Mouse (Mus musculus) forebrain, embryonic 14.5 days (tissue): Measurements from ENCODE around the gene Tmtc1. TPM values are rescaled to one million over a fixed set of nuclear protein-coding genes. Genes with fewer than 3 reads are reported as not detected.

Experiments used
- ATAC-seq: fragments of 200-750 bp; cut with Nextera tagmentation; 2 replicates; pipeline ENCODE4 v1.8.0; 2017; ENCODE audit warnings: mild to moderate bottlenecking, moderate library complexity
- DNase-seq: peaks from one replicate; pipeline ENCODE4 v3.0.0-alpha.2; 2015; ENCODE audit warnings: low spot score
- H3K27ac ChIP-seq: fragments of 300-500 bp; sonication (generic); 2 replicates; pipeline ENCODE4 v1.5.1; 2014; ENCODE audit warnings: low read depth, mild to moderate bottlenecking, control low read depth, low read length, moderate library complexity
- H3K27me3 ChIP-seq: fragments of 300-500 bp; sonication (generic); replicated peaks from 2 replicates; pipeline ENCODE4 v1.6.1; 2014; ENCODE audit warnings: low read length, control low read depth, mixed read lengths; ENCODE audit not compliant: control insufficient read depth, insufficient read depth
- H3K36me3 ChIP-seq: fragments of 300-500 bp; sonication (generic); 2 replicates; pipeline ENCODE4 v1.6.1; 2014; ENCODE audit warnings: low read length, control low read depth; ENCODE audit not compliant: control insufficient read depth, insufficient read depth
- H3K4me1 ChIP-seq: fragments of 300-500 bp; sonication (generic); 2 replicates; pipeline ENCODE4 v1.6.1; 2014; ENCODE audit warnings: antibody characterized with exemption, low read length, control low read depth; ENCODE audit not compliant: control insufficient read depth, insufficient read depth
- H3K4me2 ChIP-seq: fragments of 300-500 bp; sonication (generic); 2 replicates; pipeline ENCODE4 v1.6.1; 2014; ENCODE audit warnings: mild to moderate bottlenecking, control low read depth, low read length
- H3K4me3 ChIP-seq: fragments of 300-500 bp; sonication (generic); 2 replicates; pipeline ENCODE4 v1.5.1; 2014; ENCODE audit warnings: low read depth, low read length, control low read depth
- H3K9ac ChIP-seq: fragments of 300-500 bp; sonication (generic); 2 replicates; pipeline ENCODE4 v1.6.1; 2014; ENCODE audit warnings: mild to moderate bottlenecking, low read length, control low read depth, moderate library complexity
- H3K9me3 ChIP-seq: fragments of 300-500 bp; sonication (generic); replicated peaks from 2 replicates; pipeline ENCODE4 v1.6.1; 2016; ENCODE audit warnings: low read length, control low read depth, mixed read lengths; ENCODE audit not compliant: control insufficient read depth
- WGBS: fragments of 180-500 bp; shearing (Covaris S2); extraction: QIAGEN DNeasy Blood & Tissue Kit; methylation state at CpG from one replicate; pipeline ENCODE4 v1.1.7; 2014; 5-methylcytosine and 5-hydroxymethylcytosine counted together
- polyA plus RNA-seq: library from polyadenylated mRNA; unstranded; fragments of >200 nt; fragmentation: Nextera tagmentation; extraction: Ambion mirVana; gene quantifications from 2 replicates; pipeline ENCODE4 v1.2.1, GENCODE M21; 2014

The Tmtc1 gene
- polyA plus RNA-seq, 1 experiment from 2014 or later, result 1.3 TPM

DNA sequence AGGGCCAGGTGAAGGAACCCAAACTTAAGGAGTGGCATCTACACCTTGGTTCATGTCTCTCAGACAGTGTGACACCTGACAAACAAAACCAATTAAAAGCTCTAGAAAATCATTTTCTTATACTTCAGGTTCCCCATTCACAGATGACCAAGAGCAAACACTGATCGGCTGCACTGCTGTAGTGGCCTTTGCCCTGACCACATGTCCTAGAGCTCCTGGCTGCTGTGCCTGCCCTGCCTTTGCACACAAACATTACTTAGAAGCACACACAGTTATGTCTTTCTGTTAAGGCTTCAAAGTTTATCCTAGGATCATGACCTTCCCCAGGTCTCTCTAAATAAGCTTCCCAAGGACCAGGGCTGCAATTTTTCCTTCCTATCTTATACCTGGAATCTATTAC, 199.4 kb downstream of the Tmtc1 start:
- no peak for DNase-seq
- 95% methylated on average over 1 of the region's 1 CpGs for WGBS

GRCm38 (mm10) chr6:148242304-148242703, 201.9 kb downstream of the Tmtc1 start:
- H3K27ac ChIP-seq, result no peak overlapping the region
- H3K4me3 ChIP-seq, result no peak overlapping the region
- no peaks in the 10 kb centered on the region for H3K27me3 ChIP-seq
- no peak for DNase-seq
- H3K36me3 ChIP-seq, result no peaks in the 10 kb centered on the region
- H3K9ac ChIP-seq, result no peak overlapping the region
- H3K4me1 ChIP-seq, result no peaks in the 10 kb centered on the region
- H3K9me3 ChIP-seq, result no peaks in the 10 kb centered on the region
- WGBS, result 62% methylated on average over 3 of the region's 3 CpGs
- no peak for ATAC-seq
- no peak overlapping the region for H3K4me2 ChIP-seq

More for the DNA sequence above, 199.4 kb downstream of the Tmtc1 start:
- ATAC-seq, result no peak
- H3K4me2 ChIP-seq, result no peak overlapping the region
- H3K27ac ChIP-seq, result no peak overlapping the region
- no peak overlapping the region for H3K9ac ChIP-seq
- no peak overlapping the region for H3K4me3 ChIP-seq
- H3K9me3 ChIP-seq, result no peaks in the 10 kb centered on the region
- no peaks in the 10 kb centered on the region for H3K36me3 ChIP-seq
- no peaks in the 10 kb centered on the region for H3K27me3 ChIP-seq
- no peaks in the 10 kb centered on the region for H3K4me1 ChIP-seq

GRCm38 (mm10) chr6:148241685-148242084, 202.5 kb downstream of the Tmtc1 start:
- Histone ChIP-seq H3K4me2 (no peak overlapping the region), H3K9ac (no peak overlapping the region), H3K4me3 (no peak overlapping the region), H3K36me3 (no peaks in the 10 kb centered on the region), H3K9me3 (no peaks in the 10 kb centered on the region), H3K27me3 (no peaks in the 10 kb centered on the region), H3K4me1 (no peaks in the 10 kb centered on the region), H3K27ac (no peak overlapping the region)
- DNase-seq (no peak), ATAC-seq (no peak)
- WGBS, result 92% methylated on average over 5 of the region's 5 CpGs

- ATAC-seq, result no peak
- H3K4me3 ChIP-seq, result no peak overlapping the region
- H3K27ac ChIP-seq, result no peak overlapping the region
- no peaks in the 10 kb centered on the region for H3K9me3 ChIP-seq
- H3K36me3 ChIP-seq, result no peaks in the 10 kb centered on the region
- H3K27me3 ChIP-seq, result no peaks in the 10 kb centered on the region
- no peak for DNase-seq
- 94% methylated on average over 1 of the region's 1 CpGs for WGBS
- H3K4me2 ChIP-seq, result no peak overlapping the region
- H3K4me1 ChIP-seq, result no peaks in the 10 kb centered on the region
- no peak overlapping the region for H3K9ac ChIP-seq
Observed at GRCm38 (mm10) chr6:148239311-148239710, 204.9 kb downstream of the Tmtc1 start.

DNA sequence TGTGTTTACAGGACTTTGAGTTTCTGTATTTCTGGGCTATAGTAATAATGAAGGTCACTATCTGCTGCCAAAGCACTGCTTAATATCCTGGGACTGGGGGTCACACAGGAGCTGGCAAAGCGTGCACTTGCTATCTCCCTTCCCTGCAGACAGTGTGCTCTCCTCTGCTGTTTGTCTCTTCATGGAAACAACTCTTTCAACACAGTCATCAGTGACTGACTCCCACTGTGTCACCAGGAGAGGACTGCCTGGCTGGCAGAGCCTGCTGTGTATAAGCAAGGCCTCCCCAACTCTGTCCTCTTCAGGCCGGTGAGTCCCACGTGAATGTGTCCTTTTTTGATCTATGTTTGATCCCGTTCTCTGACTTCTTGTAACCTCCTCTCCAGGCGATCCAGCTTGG, 206.7 kb downstream of the Tmtc1 start:
- Histone ChIP-seq H3K9me3 (no peaks in the 10 kb centered on the region), H3K4me1 (no peaks in the 10 kb centered on the region), H3K36me3 (no peaks in the 10 kb centered on the region), H3K9ac (no peak overlapping the region), H3K27ac (no peak overlapping the region), H3K4me2 (no peak overlapping the region), H3K27me3 (no peaks in the 10 kb centered on the region), H3K4me3 (no peak overlapping the region)
- DNase-seq (no peak), ATAC-seq (no peak)
- WGBS, result 58% methylated on average over 5 of the region's 5 CpGs

DNA sequence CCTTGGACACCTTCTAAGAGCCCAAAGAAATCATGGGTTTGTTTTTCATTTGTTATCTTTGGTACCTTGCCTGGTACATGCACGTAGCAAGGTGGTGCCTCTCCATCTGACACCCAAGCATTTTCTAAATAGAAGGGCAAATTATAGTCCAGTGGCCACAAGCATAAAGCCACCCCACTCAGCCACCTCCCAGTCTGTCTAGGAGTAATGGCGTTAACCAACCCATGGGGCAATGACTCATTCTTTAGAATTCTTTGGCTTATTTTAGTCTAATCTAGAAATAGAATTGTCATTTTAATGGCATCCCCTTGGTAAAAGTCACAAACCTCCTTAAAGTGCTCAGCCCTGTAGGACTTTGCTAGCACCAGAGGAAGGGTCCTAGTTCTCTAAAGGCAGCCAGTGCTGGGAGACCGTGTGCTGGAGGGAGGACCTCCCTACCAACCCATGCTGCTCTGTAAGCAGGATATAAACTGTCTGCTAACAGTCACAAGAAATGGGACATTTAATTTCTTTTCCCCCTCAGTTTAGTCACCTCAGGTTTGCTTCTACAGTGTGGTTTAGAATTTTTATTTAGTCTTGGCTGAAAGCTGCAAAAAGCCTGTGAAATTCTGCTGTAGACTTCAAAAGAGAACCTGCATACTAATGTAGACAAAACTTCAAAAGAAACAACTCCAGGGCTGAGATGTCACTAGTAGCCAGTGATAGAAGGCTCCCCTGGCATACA, 209.9 kb downstream of the Tmtc1 start:
- no peak overlapping the region for H3K9ac ChIP-seq
- H3K36me3 ChIP-seq, result no peaks in the 10 kb centered on the region
- no peak for DNase-seq
- H3K9me3 ChIP-seq, result no peaks in the 10 kb centered on the region
- no peak overlapping the region for H3K4me3 ChIP-seq
- no peak overlapping the region for H3K27ac ChIP-seq
- no peak overlapping the region for H3K4me2 ChIP-seq
- no peak for ATAC-seq
- H3K27me3 ChIP-seq, result no peaks in the 10 kb centered on the region
- no peaks in the 10 kb centered on the region for H3K4me1 ChIP-seq
- 81% methylated on average over 3 of the region's 3 CpGs for WGBS

- H3K27me3 ChIP-seq, result no peaks in the 10 kb centered on the region
- H3K4me2 ChIP-seq, result no peak overlapping the region
- no peaks in the 10 kb centered on the region for H3K36me3 ChIP-seq
- H3K4me1 ChIP-seq, result no peaks in the 10 kb centered on the region
- DNase-seq (no peak), ATAC-seq (no peak)
- H3K9me3 ChIP-seq, result no peaks in the 10 kb centered on the region
- WGBS, result 57% methylated on average over 3 of the region's 3 CpGs
- no peak overlapping the region for H3K4me3 ChIP-seq
- H3K27ac ChIP-seq, result no peak overlapping the region
- no peak overlapping the region for H3K9ac ChIP-seq
Observed at GRCm38 (mm10) chr6:148227542-148227941, 216.6 kb downstream of the Tmtc1 start.

DNA sequence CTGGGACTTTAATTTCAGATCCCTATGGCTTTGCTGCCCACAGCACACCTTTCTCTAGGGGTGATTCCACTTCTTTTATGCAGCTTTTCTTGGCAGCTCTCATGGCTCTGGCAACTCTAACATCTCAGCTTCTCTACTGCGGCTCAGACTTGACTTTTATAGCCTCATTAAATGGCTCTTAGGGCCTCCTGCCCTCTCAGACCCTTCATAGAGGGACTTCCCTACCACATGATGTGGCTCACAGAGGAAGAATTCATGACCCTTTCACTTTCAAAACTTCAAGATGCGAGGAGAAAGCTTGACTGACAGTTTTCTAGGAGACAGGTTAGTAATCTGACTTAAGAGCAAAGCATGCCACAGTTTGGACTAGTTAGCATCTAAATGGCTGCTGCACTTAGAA, 221.5 kb downstream of the Tmtc1 start:
- no peaks in the 10 kb centered on the region for H3K27me3 ChIP-seq
- 78% methylated on average over 2 of the region's 2 CpGs for WGBS
- no peak overlapping the region for H3K4me3 ChIP-seq
- H3K4me2 ChIP-seq, result no peak overlapping the region
- ATAC-seq, result no peak
- no peak overlapping the region for H3K9ac ChIP-seq
- DNase-seq, result no peak
- no peaks in the 10 kb centered on the region for H3K36me3 ChIP-seq
- no peak overlapping the region for H3K27ac ChIP-seq
- no peaks in the 10 kb centered on the region for H3K9me3 ChIP-seq
- no peaks in the 10 kb centered on the region for H3K4me1 ChIP-seq

DNA sequence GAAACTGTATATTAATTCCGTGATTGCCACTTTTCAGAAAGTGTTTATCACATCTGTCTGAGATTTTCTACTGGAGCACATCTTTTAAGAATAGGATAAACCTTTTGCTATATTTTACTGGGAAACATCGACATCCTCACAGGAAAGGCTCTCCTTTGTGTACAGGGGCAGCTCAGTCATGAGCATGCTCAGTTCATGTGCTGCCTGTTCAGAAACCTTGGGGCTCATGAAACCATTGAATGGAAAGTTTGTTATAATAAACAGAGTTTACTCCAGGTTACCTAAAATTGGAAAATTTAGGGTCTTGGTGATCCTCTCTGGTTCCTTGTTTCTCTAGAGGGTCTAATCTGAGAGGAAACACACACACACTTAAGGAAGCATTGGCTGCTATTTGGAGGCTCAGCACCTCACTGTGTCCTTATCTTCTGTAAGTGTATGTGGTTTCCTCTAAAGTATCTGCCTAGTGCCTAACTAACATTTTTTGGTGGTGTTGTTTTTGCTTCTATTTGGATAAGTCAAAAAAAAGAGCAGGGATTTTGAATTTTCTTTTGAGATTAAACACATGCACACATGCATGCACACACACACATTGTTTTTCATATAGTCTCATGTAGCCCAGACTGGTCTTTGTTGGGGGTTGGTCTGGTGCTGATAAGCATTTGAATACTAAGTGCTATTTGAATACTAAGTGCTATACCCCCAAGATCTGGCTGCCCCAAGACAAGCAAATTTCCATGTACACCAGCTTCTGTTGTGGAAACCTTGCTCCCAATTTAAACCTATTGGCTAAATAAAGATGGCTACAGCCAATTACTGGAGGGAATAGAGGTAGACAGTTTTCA, 225.7 kb downstream of the Tmtc1 start:
- no peak overlapping the region for H3K4me2 ChIP-seq
- H3K4me3 ChIP-seq, result no peak overlapping the region
- no peaks in the 10 kb centered on the region for H3K9me3 ChIP-seq
- DNase-seq (no peak), ATAC-seq (no peak)
- H3K27ac ChIP-seq, result no peak overlapping the region
- H3K9ac ChIP-seq, result no peak overlapping the region
- no peaks in the 10 kb centered on the region for H3K27me3 ChIP-seq
- no peaks in the 10 kb centered on the region for H3K36me3 ChIP-seq
- H3K4me1 ChIP-seq, result no peaks in the 10 kb centered on the region
- WGBS, result 87% methylated on average over 2 of the region's 2 CpGs
